In genomic region chr2:181133837-181134590, GRCm38 (mm10) we compare ENCODE assay signal across 9 mouse cellular contexts. TPM values are rescaled to one million over a fixed set of nuclear protein-coding genes. Genes with fewer than 3 reads are reported as not detected.
DNase-seq lines count a peak whose midpoint lies in the region; ATAC-seq lines count a peak whose summit lies in the region.
"Had no signal": no experiment of that assay in that cellular context is flagged by ENCODE, and none has a peak within 500 bp of the region (broad histone marks: within the 10 kb centered on the region; RNA-seq: fewer than 3 reads in every experiment).

No protein-coding gene starts in this region.

- peak overlapping the region; percentile 86 for H3K27ac ChIP-seq in hindbrain, embryonic 10.5 days
- peak overlapping the region; percentile 96 for H3K27ac ChIP-seq in midbrain, embryonic 16.5 days (ENCODE audit: low read length)

- H3K4me3 ChIP-seq in hindbrain, embryonic 10.5 days, result peak overlapping the region; percentile 72
- peak overlapping the region; percentile 86 for H3K4me3 ChIP-seq in midbrain, embryonic 16.5 days (ENCODE audit: low read depth, low read length)

- DNase-seq in layer of hippocampus, postnatal 10 days (ENCODE audit: low spot score in 2 of 2), result peak; percentile 58 to 70
- DNase-seq in layer of hippocampus, adult 11-12 months (ENCODE audit: low spot score), result no peak
- peak; percentile 41 for DNase-seq in cerebellum, adult 8-10 months
- DNase-seq in hindbrain, embryonic 10.5 days (ENCODE audit: low spot score), result no peak
- no peak for DNase-seq in gastrocnemius, adult 8-10 months (ENCODE audit: low spot score in 2 of 2)
- no peak for DNase-seq in lung, postnatal 25 days (ENCODE audit: low spot score)
- DNase-seq: kidney, postnatal 36 days had no signal

- no peaks in the 10 kb centered on the region for H3K36me3 ChIP-seq in hindbrain, embryonic 10.5 days
- no peaks in the 10 kb centered on the region for H3K36me3 ChIP-seq in midbrain, embryonic 16.5 days (ENCODE audit: control insufficient read depth, insufficient read depth, low read length)

- H3K9ac ChIP-seq in midbrain, embryonic 16.5 days (ENCODE audit: low read depth, low read length), result peak overlapping the region; percentile 92

- 11% methylated on average over 22 of the region's 22 CpGs for WGBS in hindbrain, embryonic 10.5 days
- 5% methylated on average over 22 of the region's 22 CpGs for WGBS in midbrain, embryonic 16.5 days

- H3K9me3 ChIP-seq in hindbrain, embryonic 10.5 days, result no peaks in the 10 kb centered on the region
- H3K9me3 ChIP-seq in midbrain, embryonic 16.5 days (replicated peaks; ENCODE audit: control insufficient read depth, low read length, poor library complexity, severe bottlenecking), result no peaks in the 10 kb centered on the region

- ATAC-seq in midbrain, embryonic 16.5 days, result peak; percentile 84
- ATAC-seq in activated CD4-positive, CD25-positive, alpha-beta regulatory T cell, adult 4 months, result no peak

- peak overlapping the region; percentile 85 for H3K4me2 ChIP-seq in midbrain, embryonic 16.5 days (ENCODE audit: low read length)

- H3K4me1 ChIP-seq in hindbrain, embryonic 10.5 days (replicated peaks), result peaks cover 22% of the 10 kb centered on the region
- H3K4me1 ChIP-seq in midbrain, embryonic 16.5 days (ENCODE audit: control insufficient read depth, insufficient read depth, low read length), result peaks cover 31% of the 10 kb centered on the region

- H3K27me3 ChIP-seq in hindbrain, embryonic 10.5 days (ENCODE audit: insufficient read depth, poor library complexity, severe bottlenecking), result peaks cover 77% of the 10 kb centered on the region
- H3K27me3 ChIP-seq in midbrain, embryonic 16.5 days (ENCODE audit: control insufficient read depth, insufficient read depth, low read depth, low read length), result no peaks in the 10 kb centered on the region

RNA-seq across cellular contexts. Expression of gene Kcnq2, which starts 1.1 kb away (rescaled TPM):
- total RNA-seq in layer of hippocampus, postnatal 10 days (2021), result 100 to 1,000 TPM; 213 to 234 TPM
- 5.4 and 15.5 TPM in 2 replicates for polyA plus RNA-seq in hindbrain, embryonic 10.5 days (2016; fragmentation: Nextera tagmentation; extraction: Ambion mirVana)
- 50.2 and 50.8 TPM in 2 replicates for polyA plus RNA-seq in midbrain, embryonic 16.5 days (2015; fragmentation: Nextera tagmentation; extraction: Ambion mirVana)
- not detected for polyA plus RNA-seq in activated CD4-positive, CD25-positive, alpha-beta regulatory T cell, adult 4 months (2017; shearing (Covaris generic))
- total RNA-seq in gastrocnemius, adult 8-10 months (2022), result under 1 TPM in 2 of 4 experiments, not detected in 2; 0.15 to 0.19 TPM

RNA-seq across cellular contexts. Expression of gene Eef1a2, which starts 22.8 kb away (rescaled TPM):
- total RNA-seq in layer of hippocampus, postnatal 10 days (2021), result 100 to 1,000 TPM; 674 to 713 TPM
- 0.47 TPM in 1 of 2 replicates, not detected in the other for polyA plus RNA-seq in hindbrain, embryonic 10.5 days (2016; fragmentation: Nextera tagmentation; extraction: Ambion mirVana)
- polyA plus RNA-seq in midbrain, embryonic 16.5 days (2015; fragmentation: Nextera tagmentation; extraction: Ambion mirVana), result 10.0 and 11.0 TPM in 2 replicates
- not detected for polyA plus RNA-seq in activated CD4-positive, CD25-positive, alpha-beta regulatory T cell, adult 4 months (2017; shearing (Covaris generic))
- 1,000 to 10,000 TPM; 1,913 to 2,067 (median 2,007) TPM for total RNA-seq in gastrocnemius, adult 8-10 months (2022)

RNA-seq across cellular contexts. Expression of gene Ppdpf, which starts 53.0 kb away (rescaled TPM):
- total RNA-seq in layer of hippocampus, postnatal 10 days (2021), result 100 to 1,000 TPM; 135 to 146 TPM
- polyA plus RNA-seq in hindbrain, embryonic 10.5 days (2016; fragmentation: Nextera tagmentation; extraction: Ambion mirVana), result 324 and 415 TPM in 2 replicates
- 407 and 408 TPM in 2 replicates for polyA plus RNA-seq in midbrain, embryonic 16.5 days (2015; fragmentation: Nextera tagmentation; extraction: Ambion mirVana)
- 100 to 1,000 TPM; 179 to 181 TPM for polyA plus RNA-seq in activated CD4-positive, CD25-positive, alpha-beta regulatory T cell, adult 4 months (2017; shearing (Covaris generic))
- total RNA-seq in gastrocnemius, adult 8-10 months (2022), result 10 to 100 TPM; 38.4 to 43.8 (median 40.1) TPM

Comparison
In these comparisons a context has a peak if more than half of its experiments do, and no peak if none do; other contexts are left out.
1. DNase-seq: peak in layer of hippocampus, postnatal 10 days (2 of 2) and cerebellum, adult 8-10 months (single experiment); none in layer of hippocampus, adult 11-12 months (single experiment), hindbrain, embryonic 10.5 days (single experiment), gastrocnemius, adult 8-10 months (0 of 2) and lung, postnatal 25 days (single experiment).